Mouse (Mus musculus): ENCODE data around the gene Sap30. TPM values are rescaled to one million over a fixed set of nuclear protein-coding genes. Genes with fewer than 3 reads are reported as not detected.
A peak's percentile ranks its signal among the peaks of the same experiment; 100 is the strongest.

The Sap30 gene
- polyA plus RNA-seq, 1 experiment from 2014 or later = 20.7 TPM

- Histone ChIP-seq H3K27me3 (replicated peaks; ENCODE audit: control insufficient read depth, insufficient read depth, low read length) (no peaks in the 10 kb centered on the region), H3K27ac (ENCODE audit: low read depth, low read length) (no peak overlapping the region), H3K9me3 (ENCODE audit: control insufficient read depth, low read length) (no peaks in the 10 kb centered on the region), H3K4me3 (ENCODE audit: low read length) (no peak overlapping the region), H3K4me2 (ENCODE audit: low read length) (no peak overlapping the region), H3K4me1 (ENCODE audit: control insufficient read depth, insufficient read depth, low read depth, low read length) (peaks cover 4% of the 10 kb centered on the region), H3K9ac (ENCODE audit: low read depth, low read length) (no peak overlapping the region), H3K36me3 (ENCODE audit: control insufficient read depth, insufficient read depth, low read length) (peaks cover 5% of the 10 kb centered on the region; the same call in 1 of the 2 replicates)
- WGBS = 84% methylated on average over 4 of the region's 4 CpGs
- no peak for ATAC-seq
These were observed 7.1 kb downstream of the Sap30 start for GRCm38 (mm10) chr8:57480606-57481005.

GRCm38 (mm10) chr8:57479700-57480099, 8.0 kb downstream of the Sap30 start:
- H3K27ac ChIP-seq (ENCODE audit: low read depth, low read length) = no peak overlapping the region
- no peak overlapping the region for H3K4me3 ChIP-seq (ENCODE audit: low read length)
- ATAC-seq = no peak
- 94% methylated on average over 8 of the region's 8 CpGs for WGBS
- no peaks in the 10 kb centered on the region for H3K9me3 ChIP-seq (ENCODE audit: control insufficient read depth, low read length)
- H3K27me3 ChIP-seq (replicated peaks; ENCODE audit: control insufficient read depth, insufficient read depth, low read length) = no peaks in the 10 kb centered on the region
- H3K4me2 ChIP-seq (ENCODE audit: low read length) = no peak overlapping the region
- no peak overlapping the region for H3K9ac ChIP-seq (ENCODE audit: low read depth, low read length)
- H3K4me1 ChIP-seq (ENCODE audit: control insufficient read depth, insufficient read depth, low read depth, low read length) = no peaks in the 10 kb centered on the region
- H3K36me3 ChIP-seq (ENCODE audit: control insufficient read depth, insufficient read depth, low read length) = peaks cover 5% of the 10 kb centered on the region; the same call in 1 of the 2 replicates

DNA sequence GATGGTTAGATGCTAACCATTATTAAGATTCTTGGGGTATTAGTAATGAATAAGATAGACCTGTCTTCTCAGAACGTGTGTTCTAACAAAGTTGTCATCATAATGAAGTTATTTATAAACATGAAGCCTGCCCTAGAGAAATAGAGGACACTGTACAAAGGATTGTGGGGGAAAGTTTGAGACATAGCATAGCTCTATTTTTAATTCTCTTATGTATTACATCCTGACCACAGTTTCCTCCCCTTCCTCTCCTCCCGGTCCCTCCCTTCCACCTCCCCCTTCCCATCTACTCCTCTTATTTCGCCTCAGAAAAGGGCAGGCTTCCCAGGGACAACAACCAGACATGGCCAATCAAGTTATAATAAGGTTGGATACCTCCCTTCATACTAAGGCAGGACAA, 9.3 kb downstream of the Sap30 start:
- ATAC-seq = no peak
- Histone ChIP-seq H3K36me3 (ENCODE audit: control insufficient read depth, insufficient read depth, low read length) (peaks cover 5% of the 10 kb centered on the region; the same call in 1 of the 2 replicates), H3K9ac (ENCODE audit: low read depth, low read length) (no peak overlapping the region), H3K4me2 (ENCODE audit: low read length) (no peak overlapping the region), H3K27me3 (replicated peaks; ENCODE audit: control insufficient read depth, insufficient read depth, low read length) (no peaks in the 10 kb centered on the region), H3K4me1 (ENCODE audit: control insufficient read depth, insufficient read depth, low read depth, low read length) (no peaks in the 10 kb centered on the region), H3K9me3 (ENCODE audit: control insufficient read depth, low read length) (no peaks in the 10 kb centered on the region), H3K4me3 (ENCODE audit: low read length) (no peak overlapping the region), H3K27ac (ENCODE audit: low read depth, low read length) (no peak overlapping the region)
- 76% methylated on average over 3 of the region's 3 CpGs for WGBS

DNA sequence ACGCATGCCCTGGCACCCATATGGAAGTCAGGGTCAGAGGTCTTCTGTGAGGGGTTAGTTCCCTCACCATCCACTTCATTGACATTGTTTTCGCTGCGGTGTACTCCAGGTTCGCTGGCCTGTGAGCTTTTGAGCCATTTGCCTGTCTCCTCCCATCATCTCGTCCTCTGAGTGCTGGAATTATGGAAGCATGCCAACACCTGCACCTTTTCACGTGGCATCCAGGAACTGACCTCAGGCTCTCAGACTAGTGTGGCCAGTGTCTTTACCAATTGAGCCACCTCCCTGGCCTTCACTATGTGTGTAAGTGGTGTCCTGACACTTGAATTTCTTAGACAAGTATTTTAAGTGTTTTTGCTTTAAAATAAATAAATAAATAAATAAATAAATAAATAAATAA, 13.9 kb downstream of the Sap30 start:
- H3K9ac ChIP-seq (ENCODE audit: low read depth, low read length) = no peak overlapping the region
- H3K9me3 ChIP-seq (ENCODE audit: control insufficient read depth, low read length) = no peaks in the 10 kb centered on the region
- no peaks in the 10 kb centered on the region for H3K36me3 ChIP-seq (ENCODE audit: control insufficient read depth, insufficient read depth, low read length)
- no peak overlapping the region for H3K4me3 ChIP-seq (ENCODE audit: low read length)
- no peak overlapping the region for H3K27ac ChIP-seq (ENCODE audit: low read depth, low read length)
- ATAC-seq = no peak
- H3K4me2 ChIP-seq (ENCODE audit: low read length) = no peak overlapping the region
- no peaks in the 10 kb centered on the region for H3K4me1 ChIP-seq (ENCODE audit: control insufficient read depth, insufficient read depth, low read depth, low read length)
- no peaks in the 10 kb centered on the region for H3K27me3 ChIP-seq (replicated peaks; ENCODE audit: control insufficient read depth, insufficient read depth, low read length)
- 85% methylated on average over 6 of the region's 6 CpGs for WGBS

- 90% methylated on average over 5 of the region's 5 CpGs for WGBS
- Histone ChIP-seq H3K4me2 (ENCODE audit: low read length) (no peak overlapping the region), H3K4me1 (ENCODE audit: control insufficient read depth, insufficient read depth, low read depth, low read length) (no peaks in the 10 kb centered on the region), H3K9me3 (ENCODE audit: control insufficient read depth, low read length) (no peaks in the 10 kb centered on the region), H3K36me3 (ENCODE audit: control insufficient read depth, insufficient read depth, low read length) (no peaks in the 10 kb centered on the region), H3K27ac (ENCODE audit: low read depth, low read length) (no peak overlapping the region), H3K9ac (ENCODE audit: low read depth, low read length) (no peak overlapping the region), H3K4me3 (ENCODE audit: low read length) (no peak overlapping the region), H3K27me3 (replicated peaks; ENCODE audit: control insufficient read depth, insufficient read depth, low read length) (no peaks in the 10 kb centered on the region)
- no peak for ATAC-seq
These were observed 16.8 kb downstream of the Sap30 start for GRCm38 (mm10) chr8:57470863-57471262.

GRCm38 (mm10) chr8:57468624-57469023, 19.0 kb downstream of the Sap30 start:
- H3K27me3 ChIP-seq (replicated peaks; ENCODE audit: control insufficient read depth, insufficient read depth, low read length) = no peaks in the 10 kb centered on the region
- H3K27ac ChIP-seq (ENCODE audit: low read depth, low read length) = no peak overlapping the region
- H3K36me3 ChIP-seq (ENCODE audit: control insufficient read depth, insufficient read depth, low read length) = no peaks in the 10 kb centered on the region
- peak; percentile 50 for ATAC-seq
- no peak overlapping the region for H3K4me3 ChIP-seq (ENCODE audit: low read length)
- WGBS = 62% methylated on average over 5 of the region's 5 CpGs
- H3K9me3 ChIP-seq (ENCODE audit: control insufficient read depth, low read length) = no peaks in the 10 kb centered on the region
- no peak overlapping the region for H3K4me2 ChIP-seq (ENCODE audit: low read length)
- no peaks in the 10 kb centered on the region for H3K4me1 ChIP-seq (ENCODE audit: control insufficient read depth, insufficient read depth, low read depth, low read length)
- H3K9ac ChIP-seq (ENCODE audit: low read depth, low read length) = no peak overlapping the region

DNA sequence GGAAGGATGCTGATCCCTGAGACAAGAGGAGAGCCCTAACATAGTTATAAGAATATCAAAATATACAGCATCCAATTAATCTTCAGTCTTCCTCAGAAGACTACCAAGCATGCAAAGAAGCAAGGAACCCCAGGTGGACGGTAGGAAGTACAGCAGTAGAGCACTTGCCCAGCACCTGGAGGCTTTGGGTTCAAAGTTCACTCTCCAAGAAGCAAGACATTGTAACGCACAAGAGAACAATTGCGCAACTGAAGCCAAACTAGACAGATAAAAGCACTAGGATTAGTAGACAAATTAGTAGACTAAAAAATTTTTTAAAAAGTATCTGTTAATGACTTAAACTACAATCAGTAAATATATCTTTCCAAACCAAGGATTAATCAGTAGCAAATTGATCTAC, 23.9 kb downstream of the Sap30 start:
- WGBS = 91% methylated on average over 3 of the region's 3 CpGs
- Histone ChIP-seq H3K4me1 (ENCODE audit: control insufficient read depth, insufficient read depth, low read depth, low read length) (no peaks in the 10 kb centered on the region), H3K4me3 (ENCODE audit: low read length) (no peak overlapping the region), H3K27ac (ENCODE audit: low read depth, low read length) (no peak overlapping the region), H3K27me3 (replicated peaks; ENCODE audit: control insufficient read depth, insufficient read depth, low read length) (no peaks in the 10 kb centered on the region), H3K36me3 (ENCODE audit: control insufficient read depth, insufficient read depth, low read length) (no peaks in the 10 kb centered on the region), H3K9me3 (ENCODE audit: control insufficient read depth, low read length) (no peaks in the 10 kb centered on the region), H3K9ac (ENCODE audit: low read depth, low read length) (no peak overlapping the region), H3K4me2 (ENCODE audit: low read length) (no peak overlapping the region)
- ATAC-seq = no peak

- Histone ChIP-seq H3K4me1 (ENCODE audit: control insufficient read depth, insufficient read depth, low read depth, low read length) (no peaks in the 10 kb centered on the region), H3K4me2 (ENCODE audit: low read length) (no peak overlapping the region), H3K4me3 (ENCODE audit: low read length) (no peak overlapping the region), H3K36me3 (ENCODE audit: control insufficient read depth, insufficient read depth, low read length) (no peaks in the 10 kb centered on the region), H3K27ac (ENCODE audit: low read depth, low read length) (no peak overlapping the region), H3K9me3 (ENCODE audit: control insufficient read depth, low read length) (no peaks in the 10 kb centered on the region), H3K9ac (ENCODE audit: low read depth, low read length) (no peak overlapping the region), H3K27me3 (replicated peaks; ENCODE audit: control insufficient read depth, insufficient read depth, low read length) (no peaks in the 10 kb centered on the region)
- ATAC-seq = no peak
- 58% methylated on average over 1 of the region's 1 CpGs for WGBS
These were observed 24.8 kb downstream of the Sap30 start for GRCm38 (mm10) chr8:57462839-57463238.

- ATAC-seq = no peak
- H3K27me3 ChIP-seq (replicated peaks; ENCODE audit: control insufficient read depth, insufficient read depth, low read length) = no peaks in the 10 kb centered on the region
- 78% methylated on average over 3 of the region's 3 CpGs for WGBS
- no peak overlapping the region for H3K4me3 ChIP-seq (ENCODE audit: low read length)
- H3K4me2 ChIP-seq (ENCODE audit: low read length) = no peak overlapping the region; the same call in 1 of the 2 replicates
- no peaks in the 10 kb centered on the region for H3K9me3 ChIP-seq (ENCODE audit: control insufficient read depth, low read length)
- H3K36me3 ChIP-seq (ENCODE audit: control insufficient read depth, insufficient read depth, low read length) = no peaks in the 10 kb centered on the region
- H3K27ac ChIP-seq (ENCODE audit: low read depth, low read length) = no peak overlapping the region
- H3K9ac ChIP-seq (ENCODE audit: low read depth, low read length) = no peak overlapping the region
- no peaks in the 10 kb centered on the region for H3K4me1 ChIP-seq (ENCODE audit: control insufficient read depth, insufficient read depth, low read depth, low read length)
These were observed 29.7 kb downstream of the Sap30 start for GRCm38 (mm10) chr8:57457942-57458341.

- no peaks in the 10 kb centered on the region for H3K4me1 ChIP-seq (ENCODE audit: control insufficient read depth, insufficient read depth, low read depth, low read length)
- no peaks in the 10 kb centered on the region for H3K9me3 ChIP-seq (ENCODE audit: control insufficient read depth, low read length)
- 76% methylated on average over 6 of the region's 6 CpGs for WGBS
- H3K9ac ChIP-seq (ENCODE audit: low read depth, low read length) = no peak overlapping the region
- no peaks in the 10 kb centered on the region for H3K36me3 ChIP-seq (ENCODE audit: control insufficient read depth, insufficient read depth, low read length)
- H3K4me2 ChIP-seq (ENCODE audit: low read length) = no peak overlapping the region
- ATAC-seq = 0 out of 2 replicates have a peak, but pooled peaks have one; percentile 70
- no peaks in the 10 kb centered on the region for H3K27me3 ChIP-seq (replicated peaks; ENCODE audit: control insufficient read depth, insufficient read depth, low read length)
- no peak overlapping the region for H3K27ac ChIP-seq (ENCODE audit: low read depth, low read length)
- H3K4me3 ChIP-seq (ENCODE audit: low read length) = no peak overlapping the region
These were observed 30.5 kb downstream of the Sap30 start for GRCm38 (mm10) chr8:57457152-57457551.
